Mouse (Mus musculus): ENCODE measurements around the gene Cfap43.
A peak's percentile ranks its signal among the peaks of the same experiment; 100 is the strongest.

Cfap43 gene

GRCm38 (mm10) chr19:47936938-47937337, 17.9 kb upstream of the Cfap43 start:
- TF ChIP-seq NANOG (IDR thresholded peaks at IDR 0.05; ENCODE audit: borderline replicate concordance, low read length) (no peak), CTCF (conservative IDR thresholded peaks at IDR 0.05; ENCODE audit: low read length) (no peak)
- H3K27me3 ChIP-seq (ENCODE audit: insufficient read depth, low read length) = peaks cover 34% of the 10 kb centered on the region
- no peak overlapping the region for H3K4me3 ChIP-seq (replicated peaks; ENCODE audit: low read length)
- H3K9me3 ChIP-seq (ENCODE audit: low read length) = peaks cover 6% of the 10 kb centered on the region
- no peaks in the 10 kb centered on the region for H3K36me3 ChIP-seq (ENCODE audit: insufficient read depth, low read length)
- peaks cover 23% of the 10 kb centered on the region for H3K4me1 ChIP-seq (replicated peaks; ENCODE audit: low read depth, low read length)

- peaks cover 23% of the 10 kb centered on the region for H3K4me1 ChIP-seq (replicated peaks; ENCODE audit: low read depth, low read length)
- no peak for TF ChIP-seq POU5F1 (IDR thresholded peaks at IDR 0.05; ENCODE audit: borderline replicate concordance, low read length)
- no peak for TF ChIP-seq CTCF (conservative IDR thresholded peaks at IDR 0.05; ENCODE audit: low read length)
- no peak for TF ChIP-seq NANOG (IDR thresholded peaks at IDR 0.05; ENCODE audit: borderline replicate concordance, low read length)
Measured at GRCm38 (mm10) chr19:47936490-47936889, 17.4 kb upstream of the Cfap43 start.

GRCm38 (mm10) chr19:47935530-47935929, 16.4 kb upstream of the Cfap43 start:
- TF ChIP-seq NANOG (IDR thresholded peaks at IDR 0.05; ENCODE audit: borderline replicate concordance, low read length) = no peak
- no peak for TF ChIP-seq POU5F1 (IDR thresholded peaks at IDR 0.05; ENCODE audit: borderline replicate concordance, low read length)
- TF ChIP-seq CTCF (conservative IDR thresholded peaks at IDR 0.05; ENCODE audit: low read length) = no peak
- H3K27me3 ChIP-seq (ENCODE audit: insufficient read depth, low read length) = peaks cover 25% of the 10 kb centered on the region
- H3K36me3 ChIP-seq (ENCODE audit: insufficient read depth, low read length) = no peaks in the 10 kb centered on the region
- peaks cover 6% of the 10 kb centered on the region for H3K9me3 ChIP-seq (ENCODE audit: low read length)
- H3K4me1 ChIP-seq (replicated peaks; ENCODE audit: low read depth, low read length) = peaks cover 23% of the 10 kb centered on the region
- H3K4me3 ChIP-seq (replicated peaks; ENCODE audit: low read length) = no peak overlapping the region

More at GRCm38 (mm10) chr19:47936490-47936889, 17.4 kb upstream of the Cfap43 start:
- no peak overlapping the region for H3K4me3 ChIP-seq (replicated peaks; ENCODE audit: low read length)
- H3K9me3 ChIP-seq (ENCODE audit: low read length) = peaks cover 6% of the 10 kb centered on the region
- peaks cover 31% of the 10 kb centered on the region for H3K27me3 ChIP-seq (ENCODE audit: insufficient read depth, low read length)
- no peaks in the 10 kb centered on the region for H3K36me3 ChIP-seq (ENCODE audit: insufficient read depth, low read length)

GRCm38 (mm10) chr19:47934636-47935238, 15.7 kb upstream of the Cfap43 start:
- TF ChIP-seq POU5F1 (IDR thresholded peaks at IDR 0.05; ENCODE audit: borderline replicate concordance, low read length) (no peak), CTCF (conservative IDR thresholded peaks at IDR 0.05; ENCODE audit: low read length) (no peak), NANOG (IDR thresholded peaks at IDR 0.05; ENCODE audit: borderline replicate concordance, low read length) (no peak)
- H3K36me3 ChIP-seq (ENCODE audit: insufficient read depth, low read length) = no peaks in the 10 kb centered on the region
- H3K9me3 ChIP-seq (ENCODE audit: low read length) = peaks cover 6% of the 10 kb centered on the region
- H3K4me1 ChIP-seq (replicated peaks; ENCODE audit: low read depth, low read length) = peaks cover 23% of the 10 kb centered on the region
- H3K4me3 ChIP-seq (replicated peaks; ENCODE audit: low read length) = no peak overlapping the region
- peaks cover 17% of the 10 kb centered on the region for H3K27me3 ChIP-seq (ENCODE audit: insufficient read depth, low read length)

- peaks cover 6% of the 10 kb centered on the region for H3K9me3 ChIP-seq (ENCODE audit: low read length)
- no peak for TF ChIP-seq CTCF (conservative IDR thresholded peaks at IDR 0.05; ENCODE audit: low read length)
- TF ChIP-seq NANOG (IDR thresholded peaks at IDR 0.05; ENCODE audit: borderline replicate concordance, low read length) = no peak
- no peak for TF ChIP-seq POU5F1 (IDR thresholded peaks at IDR 0.05; ENCODE audit: borderline replicate concordance, low read length)
- peaks cover 14% of the 10 kb centered on the region for H3K27me3 ChIP-seq (ENCODE audit: insufficient read depth, low read length)
Measured at GRCm38 (mm10) chr19:47934146-47934545, 15.1 kb upstream of the Cfap43 start.

GRCm38 (mm10) chr19:47931982-47932638, 13.0 kb upstream of the Cfap43 start:
- H3K27me3 ChIP-seq (ENCODE audit: insufficient read depth, low read length) = no peaks in the 10 kb centered on the region
- no peak for TF ChIP-seq NANOG (IDR thresholded peaks at IDR 0.05; ENCODE audit: borderline replicate concordance, low read length)
- peak; percentile 43 for TF ChIP-seq CTCF (conservative IDR thresholded peaks at IDR 0.05; ENCODE audit: low read length)
- H3K9me3 ChIP-seq (ENCODE audit: low read length) = peaks cover 6% of the 10 kb centered on the region
- H3K36me3 ChIP-seq (ENCODE audit: insufficient read depth, low read length) = no peaks in the 10 kb centered on the region
- peaks cover 13% of the 10 kb centered on the region for H3K4me1 ChIP-seq (replicated peaks; ENCODE audit: low read depth, low read length)
- H3K4me3 ChIP-seq (replicated peaks; ENCODE audit: low read length) = no peak overlapping the region

More at GRCm38 (mm10) chr19:47934146-47934545, 15.1 kb upstream of the Cfap43 start:
- Histone ChIP-seq H3K4me3 (replicated peaks; ENCODE audit: low read length) (no peak overlapping the region), H3K36me3 (ENCODE audit: insufficient read depth, low read length) (no peaks in the 10 kb centered on the region), H3K4me1 (replicated peaks; ENCODE audit: low read depth, low read length) (peaks cover 23% of the 10 kb centered on the region)

- peaks cover 10% of the 10 kb centered on the region for H3K9me3 ChIP-seq (ENCODE audit: low read length)
- no peaks in the 10 kb centered on the region for H3K36me3 ChIP-seq (ENCODE audit: insufficient read depth, low read length)
- no peaks in the 10 kb centered on the region for H3K27me3 ChIP-seq (ENCODE audit: insufficient read depth, low read length)
- TF ChIP-seq POU5F1 (IDR thresholded peaks at IDR 0.05; ENCODE audit: borderline replicate concordance, low read length) (no peak), CTCF (conservative IDR thresholded peaks at IDR 0.05; ENCODE audit: low read length) (no peak), NANOG (IDR thresholded peaks at IDR 0.05; ENCODE audit: borderline replicate concordance, low read length) (no peak)
- no peak overlapping the region for H3K4me3 ChIP-seq (replicated peaks; ENCODE audit: low read length)
- 0 out of 2 replicates have a peak, but pooled peaks cover under 1% of the 10 kb centered on the region for H3K4me1 ChIP-seq (replicated peaks; ENCODE audit: low read depth, low read length)
Measured at GRCm38 (mm10) chr19:47929043-47929442, 10.0 kb upstream of the Cfap43 start.

GRCm38 (mm10) chr19:47927032-47927431, 7.9 kb upstream of the Cfap43 start:
- Histone ChIP-seq H3K27me3 (ENCODE audit: insufficient read depth, low read length) (no peaks in the 10 kb centered on the region), H3K4me1 (replicated peaks; ENCODE audit: low read depth, low read length) (no peaks in the 10 kb centered on the region), H3K4me3 (replicated peaks; ENCODE audit: low read length) (no peak overlapping the region), H3K36me3 (ENCODE audit: insufficient read depth, low read length) (no peaks in the 10 kb centered on the region), H3K9me3 (ENCODE audit: low read length) (0 out of 2 replicates have a peak, but pooled peaks cover 5% of the 10 kb centered on the region)
- TF ChIP-seq NANOG (IDR thresholded peaks at IDR 0.05; ENCODE audit: borderline replicate concordance, low read length) (no peak), POU5F1 (IDR thresholded peaks at IDR 0.05; ENCODE audit: borderline replicate concordance, low read length) (no peak), CTCF (conservative IDR thresholded peaks at IDR 0.05; ENCODE audit: low read length) (no peak)

Data from E14TG2a.4 (cell line).